In genomic region chr8:95360181-95361015, GRCm38 (mm10) we compare ENCODE assay signal across 9 mouse cellular contexts. TPM values are rescaled to one million over a fixed set of nuclear protein-coding genes. Genes with fewer than 3 reads are reported as not detected.
DNase-seq lines count a peak whose midpoint lies in the region; ATAC-seq lines count a peak whose summit lies in the region.
"Had no signal": no experiment of that assay in that cellular context is flagged by ENCODE, and none has a peak within 500 bp of the region (broad histone marks: within the 10 kb centered on the region; RNA-seq: fewer than 3 reads in every experiment).

No protein-coding gene starts in this region.

- H3K4me2 ChIP-seq in liver, embryonic 12.5 days, result peak overlapping the region; percentile 39
- H3K4me2 ChIP-seq in kidney, embryonic 15.5 days, result no peak overlapping the region

- H3K27ac ChIP-seq in liver, embryonic 12.5 days, result 0 out of 2 replicates have a peak overlapping the region, but pooled peaks have one; percentile 24
- no peak overlapping the region for H3K27ac ChIP-seq in kidney, embryonic 15.5 days

- H3K4me1 ChIP-seq in liver, embryonic 12.5 days, result peaks cover 42% of the 10 kb centered on the region
- peaks cover 41% of the 10 kb centered on the region for H3K4me1 ChIP-seq in kidney, embryonic 15.5 days

- H3K36me3 ChIP-seq in liver, embryonic 12.5 days, result no peaks in the 10 kb centered on the region
- no peaks in the 10 kb centered on the region for H3K36me3 ChIP-seq in kidney, embryonic 15.5 days

- 23% methylated on average over 7 of the region's 7 CpGs for WGBS in liver, embryonic 12.5 days (ENCODE audit: insufficient replicate concordance)
- WGBS in kidney, embryonic 15.5 days, result 62% methylated on average over 7 of the region's 7 CpGs

- peak; percentile 51 for DNase-seq in adrenal gland, postnatal 14 days
- DNase-seq in adrenal gland, postnatal 4 days (ENCODE audit: low spot score in 2 of 2), result no peak
- peak; percentile 16 for DNase-seq in retina, embryonic 14.5 days (ENCODE audit: low spot score)
- no peak for DNase-seq in retina, postnatal 1 day
- DNase-seq in right cerebral cortex, postnatal 25 days, result no peak
- DNase-seq: kidney, postnatal 25 days had no signal

- H3K9me3 ChIP-seq in liver, embryonic 12.5 days (replicated peaks), result no peaks in the 10 kb centered on the region
- H3K9me3 ChIP-seq in kidney, embryonic 15.5 days (replicated peaks), result no peaks in the 10 kb centered on the region

- ATAC-seq in liver, embryonic 12.5 days, result peak; percentile 78
- no peak for ATAC-seq in kidney, embryonic 15.5 days (replicated peaks; ENCODE audit: low FRiP score)
- ATAC-seq in granulocyte monocyte progenitor cell, adult 5-6 weeks (replicated peaks; ENCODE audit: poor library complexity, severe bottlenecking), result no peak

- H3K9ac ChIP-seq in liver, embryonic 12.5 days, result no peak overlapping the region
- no peak overlapping the region for H3K9ac ChIP-seq in kidney, embryonic 15.5 days

- peaks cover 14% of the 10 kb centered on the region for H3K27me3 ChIP-seq in liver, embryonic 12.5 days (replicated peaks)
- H3K27me3 ChIP-seq in kidney, embryonic 15.5 days, result no peaks in the 10 kb centered on the region

- no peak overlapping the region for H3K4me3 ChIP-seq in liver, embryonic 12.5 days
- H3K4me3 ChIP-seq in kidney, embryonic 15.5 days (replicated peaks), result no peak overlapping the region

RNA-seq across cellular contexts. Expression of gene Mmp15, which starts 8.3 kb away (rescaled TPM):
- 21.3 and 21.8 TPM in 2 replicates for total RNA-seq in adrenal gland, postnatal 14 days (2021)
- 10 to 100 TPM; 25.3 to 30.8 TPM for total RNA-seq in adrenal gland, postnatal 4 days (2021)
- 2.9 TPM in 2 replicates for polyA plus RNA-seq in liver, embryonic 12.5 days (2016; fragmentation: Nextera tagmentation; extraction: Ambion mirVana)
- 10.0 and 12.3 TPM in 2 replicates for polyA plus RNA-seq in kidney, embryonic 15.5 days (2015; fragmentation: Nextera tagmentation; extraction: Ambion mirVana)
- total RNA-seq in granulocyte monocyte progenitor cell, adult 5-6 weeks (2014; fragmentation: Nextera tagmentation), result not detected in 2 replicates
- 0.13 and 0.21 TPM in 2 replicates for total RNA-seq in granulocyte monocyte progenitor cell, adult 5-6 weeks (2017)

RNA-seq across cellular contexts. Expression of gene Usb1, which starts 28.3 kb away (rescaled TPM):
- 17.4 and 25.0 TPM in 2 replicates for total RNA-seq in adrenal gland, postnatal 14 days (2021)
- 10 to 100 TPM; 25.2 to 28.5 TPM for total RNA-seq in adrenal gland, postnatal 4 days (2021)
- polyA plus RNA-seq in liver, embryonic 12.5 days (2016; fragmentation: Nextera tagmentation; extraction: Ambion mirVana), result 15.4 and 15.9 TPM in 2 replicates
- 47.0 and 49.0 TPM in 2 replicates for polyA plus RNA-seq in kidney, embryonic 15.5 days (2015; fragmentation: Nextera tagmentation; extraction: Ambion mirVana)
- total RNA-seq in granulocyte monocyte progenitor cell, adult 5-6 weeks (2014; fragmentation: Nextera tagmentation), result 41.5 and 44.1 TPM in 2 replicates
- total RNA-seq in granulocyte monocyte progenitor cell, adult 5-6 weeks (2017), result 31.4 and 36.8 TPM in 2 replicates

RNA-seq across cellular contexts. Expression of gene Zfp319, which starts 28.6 kb away (rescaled TPM):
- total RNA-seq in adrenal gland, postnatal 14 days (2021), result 10.6 and 11.6 TPM in 2 replicates
- 10 to 100 TPM; 15.9 to 16.7 TPM for total RNA-seq in adrenal gland, postnatal 4 days (2021)
- polyA plus RNA-seq in liver, embryonic 12.5 days (2016; fragmentation: Nextera tagmentation; extraction: Ambion mirVana), result 2.2 and 2.3 TPM in 2 replicates
- 8.6 and 9.6 TPM in 2 replicates for polyA plus RNA-seq in kidney, embryonic 15.5 days (2015; fragmentation: Nextera tagmentation; extraction: Ambion mirVana)
- total RNA-seq in granulocyte monocyte progenitor cell, adult 5-6 weeks (2014; fragmentation: Nextera tagmentation), result 5.4 and 6.9 TPM in 2 replicates
- total RNA-seq in granulocyte monocyte progenitor cell, adult 5-6 weeks (2017), result 1.6 and 2.2 TPM in 2 replicates

RNA-seq across cellular contexts. Expression of gene Tepp, which starts 50.0 kb away (rescaled TPM):
- not detected in 2 replicates for total RNA-seq in adrenal gland, postnatal 14 days (2021)
- not detected for total RNA-seq in adrenal gland, postnatal 4 days (2021)
- polyA plus RNA-seq in liver, embryonic 12.5 days (2016; fragmentation: Nextera tagmentation; extraction: Ambion mirVana), result not detected in 2 replicates
- 0.33 TPM in 1 of 2 replicates, not detected in the other for polyA plus RNA-seq in kidney, embryonic 15.5 days (2015; fragmentation: Nextera tagmentation; extraction: Ambion mirVana)
- total RNA-seq in granulocyte monocyte progenitor cell, adult 5-6 weeks (2014; fragmentation: Nextera tagmentation), result not detected in 2 replicates
- not detected in 2 replicates for total RNA-seq in granulocyte monocyte progenitor cell, adult 5-6 weeks (2017)

RNA-seq across cellular contexts. Expression of gene Cngb1, which starts 54.0 kb away (rescaled TPM):
- 1.0 and 2.0 TPM in 2 replicates for total RNA-seq in adrenal gland, postnatal 14 days (2021)
- total RNA-seq in adrenal gland, postnatal 4 days (2021), result 1 to 10 TPM; 2.1 to 2.3 TPM
- polyA plus RNA-seq in liver, embryonic 12.5 days (2016; fragmentation: Nextera tagmentation; extraction: Ambion mirVana), result not detected in 2 replicates
- 0.44 and 0.81 TPM in 2 replicates for polyA plus RNA-seq in kidney, embryonic 15.5 days (2015; fragmentation: Nextera tagmentation; extraction: Ambion mirVana)
- total RNA-seq in granulocyte monocyte progenitor cell, adult 5-6 weeks (2014; fragmentation: Nextera tagmentation), result 8.2 and 8.5 TPM in 2 replicates
- 8.6 and 10.0 TPM in 2 replicates for total RNA-seq in granulocyte monocyte progenitor cell, adult 5-6 weeks (2017)

Comparison
In these comparisons a context has a peak if more than half of its experiments do, and no peak if none do; other contexts are left out.
1. DNase-seq: peak in adrenal gland, postnatal 14 days (single experiment) and retina, embryonic 14.5 days (single experiment); none in adrenal gland, postnatal 4 days (0 of 2), retina, postnatal 1 day (single experiment) and right cerebral cortex, postnatal 25 days (single experiment).
2. RNA of gene Mmp15, which starts 8.3 kb away (total RNA-seq): 25.3 to 30.8 TPM in adrenal gland, postnatal 4 days and 21.3 to 21.8 TPM in adrenal gland, postnatal 14 days; 0.13 to 0.21 TPM in granulocyte monocyte progenitor cell, adult 5-6 weeks; every median in the first group is over 10 times any median in the second.